ENCODE assay signal across 8 mouse cellular contexts in the genomic region with DNA sequence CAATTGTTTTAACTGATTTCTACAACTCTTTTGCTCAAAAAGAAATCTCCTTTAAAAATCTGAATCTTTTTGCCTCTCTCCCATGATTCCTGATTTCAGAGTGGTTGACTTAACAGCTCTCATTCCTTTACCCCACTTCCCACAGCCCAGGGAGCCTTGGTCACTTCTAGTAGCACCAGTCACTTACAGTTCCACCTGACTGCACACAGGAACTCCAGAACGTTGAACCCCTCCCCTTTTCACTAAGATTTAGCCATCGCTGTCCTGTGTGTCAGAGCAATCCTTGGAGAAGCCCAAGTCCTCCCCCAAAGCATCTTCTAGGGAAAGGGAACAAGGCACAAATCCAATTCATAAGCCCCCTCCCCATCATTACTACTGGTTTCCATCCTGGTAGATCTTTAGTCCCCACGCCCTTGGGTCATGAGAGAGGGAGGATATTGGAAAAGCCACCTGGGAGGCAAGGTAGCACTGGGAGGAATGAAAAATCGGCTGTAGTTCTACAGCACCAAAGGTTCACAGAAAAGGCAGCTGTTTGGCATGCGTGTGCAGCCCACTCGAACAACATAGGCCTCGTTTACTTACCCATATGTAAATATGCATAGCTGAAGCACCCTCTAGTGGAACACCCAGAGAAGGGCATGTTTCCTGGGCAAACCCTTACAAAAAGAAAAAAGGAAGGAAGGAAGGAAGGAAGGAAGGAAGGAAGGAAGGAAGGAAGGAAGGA.
DNase-seq lines count a peak whose midpoint lies in the region; ATAC-seq and TF ChIP-seq lines count a peak whose summit lies in the region.

No protein-coding gene starts in this region.

- no peaks in the 10 kb centered on the region for H3K27me3 ChIP-seq in heart, postnatal 0 days (ENCODE audit: control insufficient read depth, insufficient read depth, low read length)
- H3K27me3 ChIP-seq in CH12.LX (replicated peaks): no peaks in the 10 kb centered on the region
- no peaks in the 10 kb centered on the region for H3K27me3 ChIP-seq in hindbrain, embryonic 15.5 days
- no peaks in the 10 kb centered on the region for H3K27me3 ChIP-seq in limb, embryonic 11.5 days (ENCODE audit: control insufficient read depth, insufficient read depth, low read length)

- ATAC-seq in heart, postnatal 0 days (ENCODE audit: insufficient read depth, low read depth): no peak
- ATAC-seq in hindbrain, embryonic 15.5 days (ENCODE audit: low FRiP score, low read depth): peak; percentile 69
- ATAC-seq in limb, embryonic 11.5 days (ENCODE audit: insufficient number of reproducible peaks, low FRiP score, low TSS enrichment, low read depth): no peak
- ATAC-seq in monocyte, adult 5-6 weeks (replicated peaks; ENCODE audit: insufficient number of reproducible peaks, low FRiP score, low TSS enrichment, poor library complexity, severe bottlenecking): no peak

- H3K9ac ChIP-seq in heart, postnatal 0 days (replicated peaks; ENCODE audit: low read depth, low read length): no peak overlapping the region
- H3K9ac ChIP-seq in CH12.LX (ENCODE audit: insufficient read depth, low read depth): no peak overlapping the region
- H3K9ac ChIP-seq in hindbrain, embryonic 15.5 days: no peak overlapping the region
- no peak overlapping the region for H3K9ac ChIP-seq in limb, embryonic 11.5 days (ENCODE audit: low read length)

- no peaks in the 10 kb centered on the region for H3K9me3 ChIP-seq in heart, postnatal 0 days (replicated peaks; ENCODE audit: control insufficient read depth, low read length)
- H3K9me3 ChIP-seq in CH12.LX (replicated peaks; ENCODE audit: low read length): peaks cover 9% of the 10 kb centered on the region
- H3K9me3 ChIP-seq in hindbrain, embryonic 15.5 days: no peaks in the 10 kb centered on the region
- no peaks in the 10 kb centered on the region for H3K9me3 ChIP-seq in limb, embryonic 11.5 days (ENCODE audit: control insufficient read depth, low read length)

- no peak for TF ChIP-seq POLR2A in CH12.LX (IDR thresholded peaks at IDR 0.05; ENCODE audit: low read depth, low read length)

- no peak for TF ChIP-seq EP300 in heart, postnatal 0 days (IDR thresholded peaks at IDR 0.05; ENCODE audit: low read depth)
- TF ChIP-seq EP300 in CH12.LX (IDR thresholded peaks at IDR 0.05; ENCODE audit: low read length): no peak

- H3K79me2 ChIP-seq in CH12.LX (replicated peaks; ENCODE audit: control insufficient read depth, extremely low read depth, insufficient read depth, poor library complexity, severe bottlenecking): no peaks in the 10 kb centered on the region

- no peak overlapping the region for H3K4me2 ChIP-seq in heart, postnatal 0 days (ENCODE audit: low read depth, low read length)
- H3K4me2 ChIP-seq in CH12.LX (ENCODE audit: insufficient read depth, low read depth, poor library complexity, severe bottlenecking): no peak overlapping the region
- H3K4me2 ChIP-seq in hindbrain, embryonic 15.5 days: no peak overlapping the region
- H3K4me2 ChIP-seq in limb, embryonic 11.5 days (ENCODE audit: low read depth, severe bottlenecking): no peak overlapping the region

- no peaks in the 10 kb centered on the region for H3K36me3 ChIP-seq in heart, postnatal 0 days (replicated peaks; ENCODE audit: control insufficient read depth, insufficient read depth, low read length)
- no peaks in the 10 kb centered on the region for H3K36me3 ChIP-seq in CH12.LX (replicated peaks in 1 of 2; ENCODE audit: control insufficient read depth in 1 of 2, insufficient read depth in 1 of 2, low read length in 1 of 2)
- H3K36me3 ChIP-seq in hindbrain, embryonic 15.5 days: no peaks in the 10 kb centered on the region
- H3K36me3 ChIP-seq in limb, embryonic 11.5 days (ENCODE audit: control insufficient read depth, insufficient read depth, low read length): no peaks in the 10 kb centered on the region

- no peaks in the 10 kb centered on the region for H3K4me1 ChIP-seq in heart, postnatal 0 days (ENCODE audit: control insufficient read depth, insufficient read depth)
- peaks cover 0 to 4% of the 10 kb centered on the region in 2 experiments; a peak in 2 of 4 replicates for H3K4me1 ChIP-seq in CH12.LX (ENCODE audit: control insufficient read depth in 1 of 2, insufficient read depth in 2 of 2)
- no peaks in the 10 kb centered on the region for H3K4me1 ChIP-seq in hindbrain, embryonic 15.5 days (replicated peaks)
- H3K4me1 ChIP-seq in limb, embryonic 11.5 days (ENCODE audit: control insufficient read depth, insufficient read depth, low read length): no peaks in the 10 kb centered on the region

- no peak overlapping the region for H3K27ac ChIP-seq in heart, postnatal 0 days (ENCODE audit: low read depth)
- H3K27ac ChIP-seq in CH12.LX (ENCODE audit: insufficient read depth, low read depth): no peak overlapping the region
- no peak overlapping the region for H3K27ac ChIP-seq in hindbrain, embryonic 15.5 days (replicated peaks)
- no peak overlapping the region for H3K27ac ChIP-seq in limb, embryonic 11.5 days (replicated peaks; ENCODE audit: low read depth, low read length)

- 41% methylated on average over 7 of the region's 7 CpGs for WGBS in heart, postnatal 0 days
- 33% methylated on average over 7 of the region's 7 CpGs for WGBS in hindbrain, embryonic 15.5 days
- WGBS in limb, embryonic 11.5 days: 48% methylated on average over 7 of the region's 7 CpGs

- dilution Hi-C loops in CH12.LX (cut with MboI; ENCODE audit: extremely low pct_ligation_motif_present, extremely low pct_unique_long_range_greater_than_20kb, low sequenced_read_pairs): no loop called here

- H3K4me3 ChIP-seq in heart, postnatal 0 days (ENCODE audit: low read depth, low read length): no peak overlapping the region
- H3K4me3 ChIP-seq in CH12.LX (replicated peaks in 1 of 3; ENCODE audit: low read depth in 2 of 3, low read length in 2 of 3, poor library complexity in 1 of 3): no peak overlapping the region
- H3K4me3 ChIP-seq in hindbrain, embryonic 15.5 days: no peak overlapping the region
- no peak overlapping the region for H3K4me3 ChIP-seq in limb, embryonic 11.5 days (ENCODE audit: low read depth, low read length)

- TF ChIP-seq CTCF in heart, postnatal 0 days (IDR thresholded peaks at IDR 0.05; ENCODE audit: low read depth): peak; percentile 73
- peak in 1 of 2 experiments; percentile 71; a peak in 3 of 4 replicates for TF ChIP-seq CTCF in CH12.LX (conservative IDR thresholded peaks at IDR 0.05 in 1 of 2, IDR thresholded peaks at IDR 0.05 in 1 of 2; ENCODE audit: low read depth in 2 of 2, low read length in 2 of 2)

- peak; percentile 41 for DNase-seq in heart, postnatal 0 days (ENCODE audit: low spot score)
- DNase-seq in heart, adult 9 months (ENCODE audit: low spot score in 2 of 2): no peak
- DNase-seq in CH12.LX (ENCODE audit: extremely low read depth): peak; percentile 34
- DNase-seq in cerebellum, postnatal 14 days: peak; percentile 46 to 56
- peak; percentile 32 for DNase-seq in limb, embryonic 11.5 days (ENCODE audit: low spot score)
- no peak for DNase-seq in gastrocnemius, adult 8-10 months (ENCODE audit: low spot score in 2 of 2)

- in situ Hi-C loops in CH12.LX (cut with MboI; ENCODE audit: low pct_ligation_motif_present, low pct_unique_long_range_greater_than_20kb, low sequenced_read_pairs): loop anchor here (10.0 kb wide), 1 partner anchor 404 kb away; no protein-coding TSS in a partner anchor

- TF ChIP-seq RAD21 in CH12.LX (IDR thresholded peaks at IDR 0.05; ENCODE audit: low read depth, low read length): peak; percentile 68

TF ChIP-seq in CH12.LX, 34 proteins besides CTCF, POLR2A, EP300 and RAD21:
- TF ChIP-seq MEF2A (IDR thresholded peaks at IDR 0.05; ENCODE audit: borderline replicate concordance, low read depth, low read length) (no peak), BHLHE40 (IDR thresholded peaks at IDR 0.05; ENCODE audit: low read depth, low read length) (no peak), MXI1 (IDR thresholded peaks at IDR 0.05; ENCODE audit: low read depth, low read length) (no peak), MAFK (IDR thresholded peaks at IDR 0.05; ENCODE audit: insufficient replicate concordance, low read length) (no peak), JUND (conservative IDR thresholded peaks at IDR 0.05; ENCODE audit: low read depth, low read length) (no peak), HCFC1 (IDR thresholded peaks at IDR 0.05; ENCODE audit: low read depth, low read length) (no peak), ZC3H11A (IDR thresholded peaks at IDR 0.05; ENCODE audit: low read depth, low read length) (peak; percentile 26; the same call in 1 of the 2 replicates), UBTF (IDR thresholded peaks at IDR 0.05; ENCODE audit: low read depth, low read length) (no peak), SMC3 (IDR thresholded peaks at IDR 0.05; ENCODE audit: low read depth, low read length) (peak; percentile 72), E2F4 (IDR thresholded peaks at IDR 0.05; ENCODE audit: insufficient replicate concordance, low read depth, low read length) (no peak), USF1 (IDR thresholded peaks at IDR 0.05; ENCODE audit: low read depth, low read length) (no peak), MAZ (IDR thresholded peaks at IDR 0.05; ENCODE audit: low read depth, low read length) (no peak), ZMIZ1 (IDR thresholded peaks at IDR 0.05; ENCODE audit: low read depth, low read length) (no peak)

Comparison
In these comparisons a context has a peak if more than half of its experiments do, and no peak if none do; other contexts are left out.
1. DNase-seq: peak in heart, postnatal 0 days (single experiment), CH12.LX (single experiment), cerebellum, postnatal 14 days (2 of 2) and limb, embryonic 11.5 days (single experiment); none in heart, adult 9 months (0 of 2) and gastrocnemius, adult 8-10 months (0 of 2).